Mouse (Mus musculus) kidney, adult 18-20 months (tissue): ENCODE measurements around the gene Kdelr1.
A peak's percentile ranks its signal among the peaks of the same experiment; 100 is the strongest.
"Not testable (repeated sequence)": the region's sequence is repeated elsewhere in the genome, so short reads cannot be mapped to it uniquely, and the experiment has no call there.

Source experiments
- DNase-seq: peaks from one replicate; pipeline ENCODE4 v3.0.0; 2021

The Kdelr1 gene

DNA sequence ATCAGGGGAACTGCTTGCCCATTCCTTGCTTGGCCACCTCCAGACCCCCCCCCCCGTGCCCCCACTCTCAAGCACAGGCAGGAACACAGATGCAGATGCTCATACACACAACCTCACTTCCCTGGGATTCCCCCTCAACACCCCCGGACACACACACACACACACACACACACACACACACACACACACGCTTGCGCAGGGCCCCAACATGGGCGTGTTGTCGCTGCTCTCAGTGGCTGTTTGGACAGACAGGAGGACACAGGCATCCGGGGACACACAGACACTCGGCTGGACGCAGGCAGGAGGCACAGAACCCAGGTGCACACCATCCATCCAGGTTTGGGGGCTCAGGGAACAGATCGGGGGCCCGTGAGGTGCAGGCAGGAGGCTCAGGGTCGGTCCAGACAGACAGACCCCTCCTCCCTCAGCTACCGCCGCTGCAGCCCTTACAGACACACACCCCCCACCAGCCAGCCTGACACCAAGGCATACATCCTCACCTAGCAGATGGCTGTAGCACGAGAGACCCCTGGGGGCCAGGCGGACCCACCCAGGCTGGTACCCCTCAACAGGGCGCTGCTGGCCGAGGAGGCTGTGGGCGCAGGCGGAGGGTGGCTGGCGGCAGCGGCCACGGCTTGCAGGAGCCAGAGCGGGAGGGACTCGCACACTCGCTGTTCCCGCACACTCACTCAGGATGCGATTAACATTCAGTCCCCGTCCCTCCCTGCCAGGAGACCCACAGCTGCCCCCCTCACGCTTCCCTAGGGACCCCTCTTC, 2.1 kb upstream of the Kdelr1 start:
- no peak for DNase-seq

GRCm38 (mm10) chr7:45873061-45873947, 732 bp downstream of the Kdelr1 start:
- DNase-seq: peak; percentile 81

GRCm38 (mm10) chr7:45876895-45877294, 4.3 kb downstream of the Kdelr1 start:
- DNase-seq: no peak

GRCm38 (mm10) chr7:45878278-45878677, 5.7 kb downstream of the Kdelr1 start, which contains the start of gene Grin2d:
Gene Grin2d, minus strand, starts transcription at chr7:45878378.
- DNase-seq: not testable (repeated sequence)

GRCm38 (mm10) chr7:45880531-45880930, 8.0 kb downstream of the Kdelr1 start:
- no peak for DNase-seq

- no peak for DNase-seq
Observed at GRCm38 (mm10) chr7:45881011-45881410, 8.4 kb downstream of the Kdelr1 start.

- no peak for DNase-seq
Observed at GRCm38 (mm10) chr7:45887246-45887645, 14.7 kb downstream of the Kdelr1 start.

- no peak for DNase-seq
Observed at GRCm38 (mm10) chr7:45892651-45893050, 20.1 kb downstream of the Kdelr1 start.

DNA sequence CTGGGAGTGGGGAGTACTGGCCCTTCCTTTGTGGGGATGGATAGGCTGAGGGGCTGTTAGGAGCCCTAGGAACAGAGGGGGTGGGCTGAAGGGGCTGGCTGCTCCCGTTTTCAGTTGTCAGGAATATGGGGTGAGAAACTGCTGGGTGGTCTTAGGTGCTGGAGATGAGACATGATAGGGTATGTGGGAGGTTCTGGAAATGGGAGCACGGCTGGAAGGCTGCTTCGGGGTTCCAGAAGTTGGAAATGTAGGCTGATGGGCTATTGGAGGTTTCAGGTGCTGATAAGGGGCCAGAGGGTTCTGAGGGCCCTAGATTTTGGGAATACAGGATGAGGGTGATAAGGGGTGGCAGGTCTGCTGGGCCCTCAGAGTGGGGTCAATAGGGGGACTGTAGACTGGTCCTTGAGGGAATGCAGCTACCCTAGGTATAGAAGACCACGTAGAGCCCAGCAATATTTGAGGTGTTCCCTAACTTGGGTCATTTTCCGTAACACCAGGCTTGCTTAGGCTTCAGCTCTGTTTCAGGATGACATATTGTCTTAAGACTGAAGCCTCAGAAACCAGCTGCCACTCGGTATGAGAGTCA, 23.5 kb downstream of the Kdelr1 start:
- no peak for DNase-seq

- peak; percentile 96 for DNase-seq
Observed at GRCm38 (mm10) chr7:45896517-45897257, 24.1 kb downstream of the Kdelr1 start, which contains the start of the genes Syngr4 and Tmem143. Gene Syngr4, minus strand, starts transcription at chr7:45896714. Gene Tmem143, plus strand, starts transcription at chr7:45896941.

- DNase-seq: peak; percentile 84
Observed at GRCm38 (mm10) chr7:45897258-45897757, 24.7 kb downstream of the Kdelr1 start.

DNA sequence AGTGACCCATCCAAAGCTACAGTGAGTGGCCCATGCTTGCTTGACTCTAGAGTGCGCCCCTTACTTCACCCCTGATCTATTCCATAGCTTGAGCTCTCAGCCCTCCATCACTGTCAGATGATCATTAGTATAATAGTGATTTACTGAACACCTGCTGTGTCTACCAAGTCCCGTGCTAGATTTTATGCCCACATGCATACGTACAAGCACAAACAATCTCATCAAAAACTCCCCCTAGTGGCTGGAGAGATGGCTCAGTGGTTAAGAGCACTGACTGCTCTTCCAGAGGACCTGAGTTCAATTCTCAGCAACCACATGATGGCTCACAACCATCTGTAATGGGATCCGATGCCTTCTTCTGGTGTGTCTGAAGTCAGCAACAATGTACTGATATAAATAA, 25.6 kb downstream of the Kdelr1 start:
- DNase-seq: not testable (repeated sequence)

DNA sequence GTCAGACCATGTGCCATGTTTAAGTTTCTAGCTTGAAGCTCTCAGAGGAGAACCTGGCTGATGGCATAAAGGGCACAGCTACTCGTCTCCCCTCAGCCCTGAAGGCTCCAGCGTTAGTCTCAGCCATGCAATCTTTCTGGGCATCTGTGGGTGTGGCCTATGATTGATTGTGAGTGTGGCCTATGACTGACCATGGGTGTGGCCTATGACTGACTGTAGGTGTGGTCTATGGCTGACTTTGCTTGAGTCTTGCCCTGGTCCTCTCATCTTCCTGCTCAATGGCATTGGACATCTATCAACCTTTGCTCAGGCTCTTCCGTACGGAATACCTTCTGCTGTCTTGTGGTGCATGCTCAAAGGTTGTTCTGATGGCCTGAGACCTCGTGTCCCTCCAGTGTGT, 29.0 kb downstream of the Kdelr1 start:
- no peak for DNase-seq

- DNase-seq: no peak
Observed at GRCm38 (mm10) chr7:45902481-45903002, 30.0 kb downstream of the Kdelr1 start.

- DNase-seq: no peak
Observed at GRCm38 (mm10) chr7:45906622-45907021, 34.0 kb downstream of the Kdelr1 start.

- no peak for DNase-seq
Observed at GRCm38 (mm10) chr7:45908384-45908783, 35.8 kb downstream of the Kdelr1 start.

DNA sequence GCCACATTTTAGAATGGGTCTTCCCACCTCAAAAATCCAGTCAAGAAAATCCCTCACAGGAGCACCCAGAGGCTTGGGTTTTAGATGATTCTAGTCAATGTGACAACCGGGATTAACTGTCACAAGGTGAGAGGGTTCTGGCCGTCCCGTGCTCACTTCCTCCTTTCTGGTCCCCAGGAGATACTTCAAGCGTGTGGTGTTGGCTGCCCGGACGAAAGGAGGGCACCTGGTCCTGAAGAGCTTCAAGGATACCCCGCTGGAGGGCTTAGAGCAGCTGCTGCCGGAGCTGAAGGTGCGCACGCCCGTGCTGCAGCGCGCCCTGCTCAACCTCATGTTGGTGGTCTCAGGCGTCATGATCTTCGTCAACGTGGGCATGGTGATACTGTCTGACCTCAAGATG, 36.6 kb downstream of the Kdelr1 start:
- no peak for DNase-seq

GRCm38 (mm10) chr7:45914067-45914466, 41.5 kb downstream of the Kdelr1 start:
- no peak for DNase-seq

GRCm38 (mm10) chr7:45915011-45915410, 42.4 kb downstream of the Kdelr1 start:
- no peak for DNase-seq

DNA sequence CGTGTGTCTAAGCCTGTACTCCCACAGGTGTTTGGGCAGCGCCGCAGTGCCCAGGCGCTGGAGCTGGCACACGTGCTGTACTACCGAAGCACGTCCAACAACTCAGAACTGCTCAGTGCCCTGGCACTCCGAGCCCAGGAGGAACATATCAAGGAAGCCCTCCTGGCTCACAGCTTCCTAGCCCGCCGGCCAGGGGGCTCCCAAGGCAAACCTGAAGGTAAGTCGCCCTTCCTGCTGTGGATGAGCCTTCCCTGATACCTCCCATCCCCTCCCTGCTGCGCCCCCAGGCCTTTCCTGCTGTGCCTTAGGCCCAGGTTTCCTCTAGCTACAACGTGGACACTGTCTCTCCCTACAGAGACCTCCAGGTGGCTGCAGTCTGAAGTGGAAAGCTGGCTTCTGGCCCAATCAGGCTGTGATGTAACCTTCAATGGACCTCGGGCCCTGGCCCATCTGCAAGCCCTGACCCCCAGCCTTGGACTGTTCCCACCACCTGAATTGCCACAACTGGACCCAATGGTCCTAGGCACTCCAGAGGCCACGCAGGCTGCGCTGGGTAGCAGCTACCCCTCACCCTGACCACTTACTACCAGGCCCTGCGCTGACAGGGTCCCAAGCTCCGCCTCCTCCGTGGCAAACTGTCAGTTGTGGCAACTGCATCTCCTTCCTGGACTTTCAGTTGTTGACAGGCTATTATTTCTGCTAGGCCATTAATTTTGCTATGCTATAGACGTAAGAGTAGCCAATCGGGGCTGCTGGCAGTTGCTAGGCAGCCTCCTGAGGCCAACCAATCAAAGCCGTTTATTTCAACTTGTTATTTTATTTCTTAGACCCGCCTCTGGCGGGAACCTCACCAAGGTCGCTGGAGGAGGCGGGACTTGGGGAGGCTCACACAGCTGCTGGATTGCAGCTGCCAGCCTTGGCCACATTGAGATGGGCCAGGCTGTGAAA, 43.8 kb downstream of the Kdelr1 start:
- DNase-seq: peak; percentile 69
